Mouse (Mus musculus) right cerebral cortex, postnatal 10 days (tissue): ENCODE results near the gene Sept7.
"Not testable (repeated sequence)": the region's sequence is repeated elsewhere in the genome, so short reads cannot be mapped to it uniquely, and the experiment has no call there.

Experiments used
- DNase-seq, 2 experiments: peaks; one replicate each; pipeline ENCODE4 v3.0.0; 2021; ENCODE audit warnings: low spot score in 2 of 2

The Sept7 gene

DNA sequence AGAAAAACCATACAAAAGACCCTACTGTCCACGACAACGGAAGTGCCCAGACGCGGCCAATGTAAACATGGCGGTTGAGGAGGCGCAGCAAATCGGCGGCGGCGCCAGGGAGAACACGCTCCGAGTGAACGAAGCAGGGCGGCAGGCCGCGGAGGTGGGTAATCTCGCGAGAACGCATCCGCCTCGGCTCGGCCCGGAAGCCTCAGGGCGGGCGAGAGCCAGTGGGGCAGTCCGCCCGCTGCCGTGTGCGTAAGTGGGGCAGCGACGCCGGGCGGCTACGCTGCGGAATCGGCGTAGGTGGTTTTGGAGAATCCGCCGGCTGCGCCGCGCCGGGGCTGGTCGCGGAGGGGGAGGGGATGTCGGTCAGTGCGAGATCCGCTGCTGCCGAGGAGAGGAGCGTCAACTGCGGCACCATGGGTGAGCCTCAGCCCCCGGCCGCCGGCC, at the start of gene Sept7:
Sept7 (plus strand) TSS at position 157 of the 444 bp plus-strand sequence.
- DNase-seq = peak; percentile 99 to 100

DNA sequence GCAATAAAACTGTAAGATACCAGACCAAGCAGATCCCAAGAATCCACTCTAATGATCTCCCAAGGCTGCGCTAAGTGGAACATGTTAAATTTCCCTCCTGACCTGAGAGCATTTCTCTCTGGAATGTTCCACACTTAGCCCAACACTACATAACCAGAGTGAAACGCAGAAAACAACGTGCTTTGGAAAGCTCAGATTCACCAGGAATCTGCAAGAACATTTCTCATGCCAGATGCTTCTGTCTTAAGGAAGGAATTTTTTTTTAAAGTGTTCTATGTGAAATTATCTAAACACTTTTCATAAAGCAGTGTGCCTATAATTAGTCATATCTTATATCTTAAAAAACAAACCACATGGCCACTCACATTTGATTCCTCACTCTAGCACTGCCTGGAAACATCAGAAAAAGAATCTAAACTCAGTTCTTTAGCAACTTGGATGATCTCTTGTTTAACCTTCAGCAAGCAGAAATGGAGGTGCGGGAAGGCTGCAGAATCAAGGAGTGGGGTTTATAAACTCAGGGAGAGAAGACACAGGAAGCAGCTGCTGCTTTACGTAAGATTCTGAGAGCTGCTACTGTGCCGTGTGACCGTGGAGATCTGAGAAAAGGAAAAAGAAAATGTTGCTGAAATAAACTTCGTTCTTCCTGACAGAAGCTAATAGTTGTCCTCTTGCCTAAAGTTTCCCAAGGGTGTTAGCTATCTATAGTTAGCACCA, 44.0 kb upstream of the Sept7 start:
- peak in 1 of 2 experiments; percentile 46 for DNase-seq

DNA sequence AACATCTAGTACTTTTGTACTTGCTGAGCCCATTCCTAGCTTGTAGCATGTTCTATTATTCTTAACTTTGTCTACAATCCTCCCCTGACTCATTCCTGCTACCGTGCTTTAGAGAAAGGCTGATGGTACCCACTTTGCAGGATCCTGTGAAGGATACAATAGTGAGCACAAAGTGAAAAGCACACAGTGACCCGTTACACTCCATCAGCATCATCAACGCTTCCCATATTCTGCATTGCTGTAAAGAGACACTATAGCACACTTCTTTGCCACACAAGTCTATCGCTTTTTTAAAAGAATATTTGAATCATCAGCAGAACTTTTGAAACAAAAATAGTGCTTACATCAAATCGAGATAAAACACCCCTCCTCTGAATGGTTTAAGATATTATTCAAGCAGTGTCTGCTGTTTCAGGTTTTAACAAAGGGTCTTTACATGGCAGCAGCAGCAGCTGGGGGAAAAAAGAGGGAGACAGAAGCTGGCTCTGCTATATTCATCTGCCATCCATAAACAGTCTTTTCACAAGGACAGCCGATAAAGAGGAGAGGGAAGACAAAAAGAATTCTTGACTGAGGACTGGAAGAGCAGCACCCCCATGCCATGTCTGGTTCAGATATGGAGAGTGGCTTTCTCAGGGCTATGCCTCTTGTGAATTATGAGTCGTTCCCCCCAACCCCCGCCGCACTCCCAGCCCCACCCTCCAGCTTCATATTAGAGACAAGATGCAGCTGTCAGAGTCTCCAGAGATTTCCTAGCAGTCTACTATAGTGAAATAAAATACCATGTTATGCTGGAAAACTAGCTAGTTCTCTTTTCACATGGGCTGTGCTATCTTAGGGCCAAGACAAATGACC, 39.7 kb upstream of the Sept7 start:
- DNase-seq = no peak

DNA sequence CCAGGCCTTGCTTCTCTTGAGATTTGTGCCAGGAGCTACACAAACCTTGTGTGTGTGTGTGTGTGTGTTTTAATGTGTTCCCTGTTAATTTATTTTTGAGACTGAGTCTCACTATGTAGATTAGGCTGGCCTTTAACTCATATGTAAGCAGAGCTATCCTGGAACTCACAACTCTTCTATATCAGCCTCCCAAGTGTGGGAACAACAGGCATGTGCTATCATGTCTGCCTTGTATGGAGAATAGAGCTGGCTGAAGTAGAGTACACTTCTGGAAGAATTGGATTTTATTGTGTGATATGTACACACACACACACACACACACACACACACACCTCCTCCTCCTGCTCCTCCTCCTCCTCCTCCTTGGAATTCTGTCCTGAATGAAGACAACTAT, 39.1 kb upstream of the Sept7 start:
- no peak for DNase-seq

DNA sequence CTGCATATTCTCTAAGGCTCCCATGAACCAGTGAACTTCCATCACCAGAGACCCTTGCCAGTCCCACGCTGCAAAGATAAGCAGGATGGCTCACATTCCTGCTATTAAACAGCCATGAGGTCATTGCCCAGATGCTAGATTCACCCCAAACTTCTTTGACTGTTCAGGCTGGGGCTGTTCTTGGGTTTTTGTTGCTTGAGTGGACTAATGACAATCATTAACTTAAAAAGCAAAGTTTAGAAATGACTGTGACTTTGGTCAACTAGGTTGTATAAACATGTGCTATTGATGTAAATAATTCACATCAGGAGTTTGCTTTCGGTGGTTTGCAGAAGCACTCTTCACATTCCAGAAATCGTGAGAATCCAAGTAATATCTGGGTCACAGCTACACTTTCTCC, 36.8 kb upstream of the Sept7 start:
- no peak for DNase-seq

DNA sequence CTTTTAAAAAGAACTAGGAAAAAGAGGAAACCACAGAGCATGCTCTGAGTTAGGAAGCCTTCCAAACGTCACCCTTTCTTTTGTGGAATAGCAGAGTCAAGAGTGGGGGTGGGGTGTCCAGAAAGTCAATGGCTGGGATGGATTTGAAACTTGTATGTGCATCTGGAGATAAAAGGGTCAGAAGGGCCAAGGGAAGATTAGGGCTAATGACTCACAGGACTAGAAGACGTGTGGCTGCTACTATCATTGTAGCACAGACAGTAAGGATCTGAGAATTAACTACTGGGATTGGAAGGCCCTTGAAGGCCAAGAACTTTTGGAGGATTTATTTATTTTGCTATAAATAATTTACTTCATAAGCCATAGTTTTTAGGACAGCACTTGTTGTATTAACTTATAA, 36.0 kb upstream of the Sept7 start:
- no peak for DNase-seq

DNA sequence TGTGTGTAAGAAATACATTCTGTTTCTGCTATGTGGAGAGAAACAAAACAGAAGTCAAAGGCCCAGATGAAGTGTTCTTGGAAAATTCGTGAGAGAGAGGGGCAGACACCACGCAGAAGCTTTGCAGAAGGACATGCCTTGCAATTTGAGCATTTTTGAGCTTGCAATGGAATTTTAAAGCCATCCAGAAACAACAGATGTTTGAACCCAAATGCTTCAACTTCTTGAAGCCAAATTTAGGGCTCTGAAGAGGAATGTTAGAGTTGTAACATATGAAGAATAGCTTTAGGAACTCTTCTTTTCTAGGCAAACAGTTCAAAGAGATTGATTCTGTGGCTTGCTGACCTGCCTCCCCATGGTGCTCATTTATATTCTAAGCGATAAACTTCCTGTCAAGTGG, 33.3 kb upstream of the Sept7 start:
- no peak for DNase-seq

DNA sequence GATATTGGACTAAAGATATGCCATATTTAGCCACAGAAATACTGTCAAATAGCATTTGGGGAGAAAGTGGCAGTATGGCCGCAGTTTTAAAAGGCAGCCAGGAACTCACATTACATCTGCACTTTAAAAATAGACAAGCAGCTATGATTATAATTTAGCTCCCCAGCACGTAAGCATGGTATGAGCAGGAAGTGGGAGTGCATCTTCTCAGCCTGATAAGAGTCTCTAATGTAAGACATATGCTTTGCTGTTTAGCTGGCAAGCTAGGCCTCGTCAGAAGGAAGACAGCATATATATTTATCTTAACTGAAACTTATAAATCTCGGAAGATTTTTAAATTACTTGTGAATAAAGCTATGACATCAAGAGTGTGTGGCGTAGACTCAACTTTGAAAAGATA, 32.4 kb upstream of the Sept7 start:
- DNase-seq = peak; percentile 32 to 73

DNA sequence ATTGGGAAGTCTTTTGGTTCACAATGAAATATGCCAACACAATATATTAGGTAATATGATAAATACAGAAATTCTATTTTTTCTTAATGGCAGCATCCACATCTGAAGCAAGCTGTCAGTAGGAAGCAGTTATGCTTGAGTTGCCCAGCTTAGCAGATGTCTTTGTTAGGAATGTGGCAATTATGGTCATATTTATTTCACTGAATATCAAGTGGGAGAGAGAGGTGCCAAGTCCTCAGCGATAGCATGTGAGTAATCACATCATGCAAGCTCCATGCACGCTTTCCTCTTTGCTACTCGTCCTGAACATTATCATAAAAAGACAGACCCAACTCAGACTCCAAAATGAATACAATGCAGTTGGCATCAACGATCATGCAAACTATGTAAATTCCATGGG, 27.3 kb upstream of the Sept7 start:
- peak in 1 of 2 experiments; percentile 50 for DNase-seq

DNA sequence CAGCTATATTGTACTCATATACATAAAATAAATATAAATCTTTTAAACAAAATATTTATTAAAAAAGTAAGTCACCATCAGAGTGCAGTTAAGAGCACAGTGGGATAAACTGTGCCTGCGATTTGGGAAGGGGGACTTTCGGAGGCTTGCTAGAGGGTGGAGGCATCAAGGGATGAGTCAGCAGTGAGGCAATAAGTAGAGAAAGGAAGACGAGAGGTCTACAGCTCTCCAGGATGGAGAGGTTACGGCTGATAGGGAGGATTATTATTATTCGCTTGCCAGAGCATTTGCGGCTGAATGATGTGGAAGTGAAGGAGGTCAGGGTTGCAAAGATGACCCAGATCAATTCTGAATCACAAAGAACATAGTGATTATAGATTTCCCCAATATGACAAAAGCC, 22.5 kb upstream of the Sept7 start:
- no peak for DNase-seq

DNA sequence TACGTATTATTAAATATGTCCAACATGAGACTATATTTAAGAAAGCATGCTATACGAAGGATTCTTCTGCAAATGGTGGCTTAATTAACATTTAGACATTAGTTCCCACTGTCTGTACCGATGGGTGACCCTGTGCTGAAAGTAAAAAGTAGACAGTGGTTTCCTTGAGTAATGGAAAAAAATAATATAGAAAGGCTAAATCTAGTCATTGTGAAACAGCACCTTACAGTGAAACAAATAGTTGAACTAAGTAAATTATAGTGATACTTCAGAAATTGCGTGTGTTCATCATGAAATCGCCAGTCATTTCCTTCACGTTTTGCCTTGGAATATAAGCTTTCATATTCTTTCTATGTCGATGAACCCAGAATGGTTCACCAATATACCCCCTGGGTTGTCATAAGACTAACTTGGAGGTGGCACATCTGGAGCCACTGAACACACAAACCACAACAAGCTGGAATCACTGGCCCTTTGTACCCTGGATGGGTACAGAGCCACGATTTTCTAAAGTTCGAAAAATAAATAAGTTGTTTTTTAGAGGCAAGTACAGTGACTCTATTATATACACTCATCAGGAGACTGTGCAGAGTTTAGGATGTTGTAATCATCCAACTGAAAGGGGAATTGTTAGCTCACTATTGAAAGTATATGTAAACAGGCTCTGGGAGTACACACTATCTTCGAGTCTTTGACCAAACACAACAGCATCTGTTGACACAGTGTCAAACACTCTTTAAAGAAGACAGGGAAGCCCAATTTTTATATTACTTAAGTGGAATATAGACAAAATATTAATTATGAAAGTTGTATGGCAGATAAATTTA, 21.8 kb upstream of the Sept7 start:
- no peak for DNase-seq

DNA sequence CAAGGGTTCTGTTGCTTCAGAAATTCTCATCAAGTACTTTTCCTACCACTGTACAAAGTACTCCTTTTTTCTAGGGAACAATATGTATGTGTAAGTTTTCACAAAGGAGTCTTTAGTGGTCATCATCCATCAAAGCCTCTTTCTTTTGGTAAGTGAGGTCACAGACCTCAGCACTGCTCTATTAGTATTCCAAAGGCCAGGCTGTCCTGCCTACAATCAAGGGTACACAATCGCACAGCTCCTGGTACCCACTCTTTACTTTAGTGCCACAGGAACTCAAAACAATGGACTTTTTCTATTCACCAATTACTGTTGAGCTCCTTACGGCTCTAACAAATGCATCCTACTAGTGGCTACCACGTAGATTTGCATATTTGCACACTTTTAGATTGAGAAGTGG, 11.2 kb upstream of the Sept7 start:
- DNase-seq = no peak

DNA sequence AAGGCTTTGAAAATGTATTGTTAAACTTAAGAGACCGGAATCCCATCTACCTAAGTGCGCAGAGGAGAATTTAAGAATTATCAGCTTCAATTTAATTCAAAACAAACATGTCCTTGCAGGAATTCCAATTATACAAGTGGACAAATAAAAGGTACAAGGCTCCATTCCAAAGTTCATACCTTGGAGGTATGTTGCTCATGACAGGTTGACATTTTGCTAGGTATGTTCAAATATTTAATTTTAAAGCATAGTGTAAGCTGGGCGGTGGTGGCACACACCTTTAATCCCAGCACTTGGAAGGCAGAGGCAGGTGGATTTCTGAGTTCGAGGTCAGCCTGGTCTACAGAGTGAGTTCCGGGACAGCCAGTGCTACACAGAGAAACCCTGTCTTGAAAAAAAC, 10.5 kb upstream of the Sept7 start:
- not testable (repeated sequence) for DNase-seq

DNA sequence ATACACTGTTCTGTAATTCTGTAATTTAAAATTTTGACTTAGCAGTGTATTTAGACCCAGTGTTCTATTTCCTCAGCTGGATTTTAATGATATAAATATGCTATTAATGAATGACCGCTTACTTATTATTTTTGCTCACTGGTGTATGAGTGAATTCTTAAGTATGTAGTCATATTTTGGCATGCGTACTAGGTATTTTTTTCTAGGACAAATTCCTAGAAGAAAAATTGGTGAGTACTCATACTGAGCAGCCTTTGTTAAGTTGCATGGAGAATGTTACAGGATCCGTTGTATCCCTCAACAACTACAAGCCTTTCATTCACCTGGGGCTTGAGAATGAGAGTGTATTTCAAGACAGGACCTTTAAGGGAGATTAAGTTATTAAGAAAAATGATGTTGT, 10.0 kb upstream of the Sept7 start:
- no peak for DNase-seq

DNA sequence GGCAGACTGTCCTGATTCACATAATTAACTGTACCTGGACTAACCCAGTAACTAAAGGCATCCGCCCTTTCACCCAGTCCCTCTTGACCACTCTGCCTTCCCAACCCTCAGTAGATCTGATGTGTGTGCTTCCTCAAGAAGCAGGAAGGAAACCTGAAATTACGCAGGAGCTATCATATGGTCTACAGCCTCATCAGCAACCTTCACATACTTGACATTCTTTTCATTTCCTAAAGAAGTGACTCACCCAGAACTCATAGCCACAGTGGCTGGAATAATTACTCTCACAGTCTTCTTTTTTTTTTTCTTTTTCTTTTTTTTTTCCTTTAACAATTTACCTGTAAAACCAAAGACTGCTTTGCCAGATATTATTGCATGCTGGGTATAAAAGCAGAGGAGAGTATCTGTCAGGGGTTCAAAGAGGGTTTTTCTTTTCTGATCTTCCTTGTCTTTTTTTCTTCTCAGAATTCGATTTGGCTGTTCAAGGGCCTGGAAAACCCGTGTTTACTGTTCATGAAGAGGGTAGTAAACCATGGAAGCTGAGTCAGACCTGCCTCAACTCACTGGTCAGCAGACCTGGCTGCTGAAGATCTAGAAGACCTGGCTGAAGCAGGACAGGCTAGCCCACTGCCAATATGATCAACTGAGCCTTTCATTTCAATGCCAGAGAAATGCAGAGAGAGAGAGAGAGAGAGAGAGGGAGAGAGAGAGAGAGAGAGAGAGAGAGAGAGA, 8.1 kb upstream of the Sept7 start:
- no peak for DNase-seq

DNA sequence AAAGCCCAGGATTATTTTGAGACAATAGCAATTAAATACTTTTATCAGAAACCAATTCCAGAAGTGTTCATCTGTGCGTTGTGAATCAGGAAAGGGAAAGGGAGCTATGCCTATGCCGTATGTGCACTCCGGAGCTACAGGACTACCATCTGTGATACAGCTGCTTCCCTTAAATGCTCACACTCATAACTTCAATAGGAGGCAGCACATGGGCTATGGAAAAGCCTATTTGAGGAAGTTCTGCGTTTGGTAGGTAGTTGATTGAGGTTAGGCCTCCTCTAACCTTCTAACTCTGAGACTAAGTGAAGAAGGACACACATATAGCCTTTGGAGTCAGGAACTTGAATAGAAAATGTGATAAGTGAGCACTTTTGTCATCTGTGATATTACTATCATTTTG, 7.1 kb upstream of the Sept7 start:
- DNase-seq = no peak

DNA sequence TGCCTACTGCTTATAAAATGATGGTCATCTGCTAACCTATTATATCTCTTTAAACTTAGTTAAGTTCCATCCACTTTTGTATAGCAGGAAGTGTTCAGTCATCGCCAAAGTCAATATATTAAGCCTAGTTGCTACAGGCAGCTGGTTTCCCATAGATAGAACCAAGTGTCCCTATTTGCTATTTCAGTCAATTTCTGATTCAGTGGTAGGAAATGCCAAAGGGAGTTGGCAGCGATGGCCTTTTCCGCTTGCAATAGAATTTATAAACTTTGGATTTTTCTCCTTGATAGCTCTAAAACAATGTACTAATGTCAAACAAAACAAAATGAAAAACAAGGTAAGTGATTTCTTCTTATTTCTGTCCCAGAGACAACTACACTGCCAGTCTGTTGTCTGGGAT, 5.7 kb upstream of the Sept7 start:
- no peak for DNase-seq

DNA sequence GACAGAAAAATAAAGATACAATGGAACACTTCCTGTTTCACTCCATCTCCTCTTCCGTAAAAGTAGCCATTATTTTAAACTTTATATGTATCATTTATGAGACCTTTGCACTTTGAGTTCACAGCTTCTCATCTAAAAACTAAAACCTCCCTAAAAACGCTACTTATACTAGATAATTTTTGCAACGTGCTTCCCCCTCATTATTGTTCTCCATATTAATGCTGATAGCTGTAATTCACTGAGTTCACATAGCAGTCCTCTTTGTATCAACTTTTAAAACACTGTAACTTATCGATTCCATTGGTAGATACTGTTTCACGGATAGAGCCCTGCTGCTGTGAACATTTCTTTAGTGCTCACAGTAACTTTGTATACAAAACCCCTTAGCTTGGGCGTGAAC, 1.1 kb upstream of the Sept7 start:
- no peak for DNase-seq

DNA sequence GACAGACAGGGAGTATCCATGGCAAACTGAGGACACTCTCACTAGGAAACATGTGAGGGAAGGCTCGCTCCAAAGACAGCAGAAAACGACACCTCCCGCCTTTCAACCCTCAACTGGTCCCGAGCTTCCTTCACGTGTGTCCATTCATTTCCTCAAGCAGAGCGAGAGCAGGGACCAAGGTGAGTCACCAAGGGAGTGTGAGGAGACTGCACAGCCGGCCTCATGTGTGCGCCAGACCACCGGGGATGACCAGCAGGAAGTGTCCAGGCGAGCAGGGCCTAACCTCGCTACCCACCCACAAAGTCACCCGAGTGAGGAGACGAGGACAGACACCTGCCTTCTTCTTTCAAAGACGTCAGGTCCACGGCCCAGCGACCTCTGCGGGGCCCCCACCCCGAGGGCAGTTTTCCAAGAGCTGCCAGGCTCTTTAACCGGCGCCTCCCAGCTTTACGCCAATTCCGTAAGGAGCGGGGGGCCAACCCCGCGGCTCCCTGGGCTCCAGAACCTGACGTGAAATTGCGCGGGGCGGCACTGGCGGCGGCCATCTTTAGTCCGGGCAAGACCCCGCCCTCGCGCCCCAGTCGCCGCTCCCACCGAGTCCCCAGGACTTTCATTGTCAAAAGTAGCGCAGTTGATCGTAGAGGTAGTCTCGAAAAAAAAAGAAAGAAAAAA, 492 bp upstream of the Sept7 start:
- peak; percentile 94 for DNase-seq

DNA sequence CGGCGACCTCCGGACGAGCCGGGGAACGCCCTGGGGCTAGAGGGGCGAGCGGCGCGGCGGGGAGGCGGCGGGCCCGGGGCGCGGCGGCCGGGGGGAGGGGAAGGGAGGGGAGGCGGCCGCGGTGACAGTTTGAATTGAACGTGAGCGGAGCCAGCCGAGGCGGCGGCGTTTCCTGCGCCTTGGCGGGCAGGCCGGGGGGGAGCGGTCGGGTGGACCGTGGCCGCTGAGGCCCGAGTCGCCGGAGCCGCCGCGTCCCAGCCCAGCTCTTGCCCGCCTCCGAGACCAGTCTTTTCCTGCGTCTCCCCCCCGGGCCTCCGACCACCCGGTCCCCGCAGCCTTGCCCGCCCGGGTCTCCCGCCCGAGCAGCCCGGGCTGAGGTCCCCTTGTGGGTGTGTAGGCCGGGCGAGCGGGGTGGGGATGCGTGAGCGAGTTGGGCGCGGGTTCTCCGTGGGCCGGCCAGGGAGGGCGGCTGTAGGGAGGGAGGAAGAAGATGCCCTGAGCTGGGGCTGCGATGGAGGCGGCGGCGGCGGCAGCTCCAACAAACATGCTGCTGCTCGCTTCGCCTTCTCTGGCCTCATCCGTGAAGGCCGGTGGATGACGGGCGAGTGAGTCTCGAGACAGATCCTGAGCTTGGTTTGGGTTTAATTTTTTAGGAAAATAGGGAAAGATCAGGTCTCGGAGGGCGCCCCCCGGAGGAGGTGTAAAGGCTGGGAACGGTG, 679 bp downstream of the Sept7 start:
- peak; percentile 68 to 82 for DNase-seq

DNA sequence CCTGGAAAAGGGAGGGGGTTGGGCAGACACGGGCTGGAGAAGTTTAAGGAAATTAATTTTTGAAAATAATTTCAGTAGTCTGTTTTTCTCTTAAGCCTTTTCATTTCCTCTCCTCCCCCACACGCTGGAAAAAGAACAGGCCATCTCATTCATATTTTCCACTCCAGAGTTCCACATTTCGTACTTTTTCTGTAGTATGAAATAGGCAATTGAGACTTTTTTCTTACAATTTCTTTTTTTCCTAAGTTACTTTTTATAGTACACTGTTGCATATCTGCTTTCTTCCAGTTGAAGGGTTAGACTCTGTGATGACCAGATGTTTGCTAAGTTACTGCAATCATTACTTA, 1.2 kb downstream of the Sept7 start:
- no peak for DNase-seq
